Mouse (Mus musculus) lung, postnatal 0 days (tissue): ENCODE measurements at regions not wholly inside any gene's neighbourhood (a gene's known extent, or its start where the extent isn't known, plus 50 kb on each side); places are given as distances from the start of the nearest gene placed in this dataset.

Experiments used
- ATAC-seq: fragments of 200-750 bp; cut with Nextera tagmentation; 2 replicates; pipeline ENCODE4 v1.8.0; 2017; ENCODE audit warnings: moderate library complexity
- DNase-seq: peaks from one replicate; pipeline ENCODE4 v3.0.0-alpha.2; 2016; ENCODE audit warnings: low spot score
- H3K27ac ChIP-seq: fragments of 300-500 bp; sonication (generic); 2 replicates; pipeline ENCODE4 v1.5.1; 2014; ENCODE audit warnings: antibody characterized with exemption, mild to moderate bottlenecking, low read length, mixed read lengths
- H3K27me3 ChIP-seq: fragments of 300-500 bp; sonication (generic); replicated peaks from 2 replicates; pipeline ENCODE4 v1.6.1; 2014; ENCODE audit warnings: low read length, mixed read lengths; ENCODE audit not compliant: insufficient read depth
- H3K36me3 ChIP-seq: fragments of 300-500 bp; sonication (generic); 2 replicates; pipeline ENCODE4 v1.6.1; 2014; ENCODE audit warnings: low read length, mixed read lengths; ENCODE audit not compliant: insufficient read depth
- H3K4me1 ChIP-seq: fragments of 300-500 bp; sonication (generic); 2 replicates; pipeline ENCODE4 v1.6.1; 2014; ENCODE audit warnings: antibody characterized with exemption, low read depth, low read length, mixed read lengths; ENCODE audit not compliant: insufficient read depth
- H3K4me2 ChIP-seq: fragments of 300-500 bp; sonication (generic); replicated peaks from 2 replicates; pipeline ENCODE4 v1.6.1; 2014; ENCODE audit warnings: low read depth, mild to moderate bottlenecking, low read length, moderate library complexity, mixed read lengths
- H3K4me3 ChIP-seq: fragments of 300-500 bp; sonication (generic); 2 replicates; pipeline ENCODE4 v1.5.1; 2014; ENCODE audit warnings: low read depth, low read length
- H3K9ac ChIP-seq: fragments of 300-500 bp; sonication (generic); replicated peaks from 2 replicates; pipeline ENCODE4 v1.6.1; 2014; ENCODE audit warnings: low read depth, mild to moderate bottlenecking
- H3K9me3 ChIP-seq: fragments of 300-500 bp; sonication (generic); 2 replicates; pipeline ENCODE4 v1.6.1; 2016; ENCODE audit warnings: low read length, mixed read lengths
- CTCF ChIP-seq: IDR thresholded peaks from 2 replicates; pipeline ENCODE4 v1.5.1; 2016; ENCODE audit warnings: antibody characterized with exemption, mild to moderate bottlenecking
- EP300 ChIP-seq: IDR thresholded peaks from 2 replicates; pipeline ENCODE4 v1.6.1; 2016; ENCODE audit warnings: antibody characterized with exemption, mild to moderate bottlenecking, control low read depth
- WGBS: fragments of 180-500 bp; shearing (Covaris S2); extraction: QIAGEN DNeasy Blood & Tissue Kit; methylation state at CpG from one replicate; pipeline ENCODE4 v1.1.7; 2014; 5-methylcytosine and 5-hydroxymethylcytosine counted together

- H3K9ac ChIP-seq: no peak overlapping the region
- peak; percentile 70 for DNase-seq
- 51% methylated on average over 8 of the region's 8 CpGs for WGBS
- no peaks in the 10 kb centered on the region for H3K9me3 ChIP-seq
- no peak overlapping the region for H3K27ac ChIP-seq
- no peaks in the 10 kb centered on the region for H3K27me3 ChIP-seq
- no peak overlapping the region for H3K4me2 ChIP-seq
- TF ChIP-seq CTCF (no peak), EP300 (no peak)
- H3K4me1 ChIP-seq: no peaks in the 10 kb centered on the region
- ATAC-seq: peak; percentile 62
- no peaks in the 10 kb centered on the region for H3K36me3 ChIP-seq
- H3K4me3 ChIP-seq: no peak overlapping the region
Measured at GRCm38 (mm10) chr15:93758204-93758836, 162.6 kb upstream of the Prickle1 start.

GRCm38 (mm10) chr15:93755989-93756388 is 160.3 kb upstream of the Prickle1 start:
- DNase-seq (no peak), ATAC-seq (no peak)
- 69% methylated on average over 5 of the region's 5 CpGs for WGBS
- no peaks in the 10 kb centered on the region for H3K27me3 ChIP-seq
- H3K27ac ChIP-seq: no peak overlapping the region
- H3K4me1 ChIP-seq: no peaks in the 10 kb centered on the region
- H3K36me3 ChIP-seq: no peaks in the 10 kb centered on the region
- H3K4me2 ChIP-seq: no peak overlapping the region
- H3K4me3 ChIP-seq: no peak overlapping the region
- TF ChIP-seq CTCF: no peak
- TF ChIP-seq EP300: no peak
- no peaks in the 10 kb centered on the region for H3K9me3 ChIP-seq
- no peak overlapping the region for H3K9ac ChIP-seq

DNA sequence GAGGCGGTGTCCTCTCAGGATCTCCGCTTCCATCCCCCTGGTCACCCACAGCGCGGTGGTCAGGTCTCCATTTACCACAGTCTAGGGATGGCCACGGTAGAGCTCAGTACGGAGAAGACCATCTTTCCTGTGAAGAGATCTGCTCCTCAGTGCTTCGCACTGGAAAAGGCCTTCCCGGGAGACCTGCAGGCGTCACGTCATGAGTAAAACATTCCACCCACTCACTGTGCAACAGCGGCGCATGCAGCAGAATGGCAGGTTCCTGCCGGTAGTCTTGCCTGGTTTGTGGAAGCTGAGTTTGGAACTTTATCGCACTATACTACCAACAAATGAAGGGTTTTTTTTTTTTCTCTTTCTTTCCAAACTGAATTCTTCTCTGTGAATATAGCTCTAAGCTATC is 156.1 kb upstream of the Prickle1 start:
- TF ChIP-seq CTCF: no peak
- no peak for TF ChIP-seq EP300
- Histone ChIP-seq H3K4me2 (no peak overlapping the region), H3K4me3 (no peak overlapping the region), H3K27ac (no peak overlapping the region), H3K9ac (no peak overlapping the region), H3K36me3 (no peaks in the 10 kb centered on the region), H3K27me3 (no peaks in the 10 kb centered on the region), H3K9me3 (no peaks in the 10 kb centered on the region), H3K4me1 (no peaks in the 10 kb centered on the region)
- 66% methylated on average over 14 of the region's 14 CpGs for WGBS
- no peak for DNase-seq
- ATAC-seq: no peak

GRCm38 (mm10) chr15:93750953-93751352 is 155.3 kb upstream of the Prickle1 start:
- 20% methylated on average over 8 of the region's 8 CpGs for WGBS
- ATAC-seq (peak; percentile 57; the same call in 1 of the 2 replicates), DNase-seq (peak; percentile 67)
- no peaks in the 10 kb centered on the region for H3K4me1 ChIP-seq
- no peak overlapping the region for H3K9ac ChIP-seq
- H3K4me2 ChIP-seq: no peak overlapping the region
- H3K27me3 ChIP-seq: no peaks in the 10 kb centered on the region
- no peaks in the 10 kb centered on the region for H3K9me3 ChIP-seq
- H3K27ac ChIP-seq: no peak overlapping the region
- H3K36me3 ChIP-seq: no peaks in the 10 kb centered on the region
- TF ChIP-seq EP300: 0 out of 2 replicates have a peak, but pooled peaks have one; percentile 26
- TF ChIP-seq CTCF: peak; percentile 62
- no peak overlapping the region for H3K4me3 ChIP-seq

DNA sequence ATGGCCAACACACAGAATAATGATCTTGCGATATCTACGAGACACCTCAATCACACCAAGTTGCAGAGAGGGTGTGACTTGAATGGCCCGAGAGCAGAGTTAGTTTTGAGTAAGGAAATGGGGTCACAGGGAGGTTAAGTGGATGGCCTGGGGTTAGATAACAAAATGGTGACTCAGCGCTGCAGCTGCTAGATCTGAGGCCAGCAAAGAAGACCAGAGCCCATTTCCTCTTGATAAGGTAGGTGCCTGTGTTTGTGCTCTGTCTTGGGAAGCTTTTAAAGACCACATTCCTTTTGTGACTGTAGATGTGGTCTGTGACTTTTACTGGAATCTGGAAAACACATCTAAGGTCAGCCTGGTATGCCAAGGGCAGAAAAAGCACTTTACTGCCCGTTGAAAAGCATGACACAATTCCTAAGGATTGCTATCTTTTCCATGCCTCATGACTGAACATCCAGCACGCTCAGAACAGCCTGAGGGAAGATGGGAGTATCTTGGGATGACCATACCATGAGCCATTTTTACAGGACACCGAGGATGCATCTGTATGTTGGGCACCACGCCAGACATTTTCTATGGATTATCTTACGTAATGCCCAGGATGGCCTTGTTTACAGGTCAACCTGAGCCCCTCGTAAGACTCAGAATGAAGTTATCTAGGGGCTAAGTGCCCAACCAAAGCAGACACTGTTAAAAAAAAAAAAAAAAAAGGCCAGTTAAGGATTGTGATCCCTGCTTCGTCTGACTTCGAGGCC is 148.7 kb upstream of the Prickle1 start:
- WGBS: 26% methylated on average over 12 of the region's 12 CpGs
- H3K9ac ChIP-seq: no peak overlapping the region
- no peaks in the 10 kb centered on the region for H3K36me3 ChIP-seq
- no peak overlapping the region for H3K4me2 ChIP-seq
- TF ChIP-seq EP300 (no peak), CTCF (no peak)
- H3K27me3 ChIP-seq: no peaks in the 10 kb centered on the region
- H3K4me1 ChIP-seq: no peaks in the 10 kb centered on the region
- H3K9me3 ChIP-seq: no peaks in the 10 kb centered on the region
- no peak overlapping the region for H3K27ac ChIP-seq
- ATAC-seq (peak; percentile 58), DNase-seq (peak; percentile 44)
- no peak overlapping the region for H3K4me3 ChIP-seq

DNA sequence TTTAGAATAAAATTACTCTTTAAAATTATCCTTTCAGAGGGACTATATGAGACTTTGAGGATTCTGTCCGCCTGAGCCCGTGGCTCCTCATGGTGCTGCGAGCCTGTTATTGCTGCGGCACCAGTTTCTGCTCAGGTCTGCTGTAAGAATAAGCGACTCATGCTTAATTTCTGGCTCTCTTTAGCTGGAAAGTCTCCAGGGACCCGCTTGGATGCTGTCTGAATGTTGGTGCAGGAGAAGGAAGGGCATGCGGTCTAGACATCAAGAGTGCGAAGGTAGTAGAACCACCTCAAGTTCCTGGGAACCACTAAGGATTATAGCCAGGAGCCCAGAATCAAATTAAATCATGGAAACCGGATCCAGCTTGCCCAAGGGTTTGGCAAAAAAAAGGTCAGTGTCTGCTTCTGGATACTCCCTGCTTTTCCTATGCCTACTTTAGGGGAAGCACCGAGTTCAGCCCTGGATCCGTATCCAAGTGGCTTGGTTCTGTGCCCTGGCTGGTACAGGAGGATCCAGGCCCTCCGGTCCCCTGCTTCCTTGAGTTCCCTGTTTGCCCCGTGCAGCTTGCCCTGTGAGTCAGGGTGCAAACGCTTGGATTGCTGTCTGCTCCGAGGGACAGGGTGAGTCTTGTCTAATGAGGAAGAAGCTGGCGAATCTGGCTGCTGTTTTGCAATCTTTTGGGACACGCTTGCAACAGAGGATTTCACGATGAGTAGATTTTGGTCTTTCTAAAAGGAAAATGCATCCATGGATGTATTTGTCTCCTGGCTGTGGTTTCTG is 138.2 kb upstream of the Prickle1 start:
- no peaks in the 10 kb centered on the region for H3K27me3 ChIP-seq
- peak; percentile 74 for ATAC-seq
- no peaks in the 10 kb centered on the region for H3K4me1 ChIP-seq
- TF ChIP-seq EP300: peak; percentile 35; the same call in 1 of the 2 replicates
- no peak for TF ChIP-seq CTCF
- H3K4me2 ChIP-seq: no peak overlapping the region
- H3K4me3 ChIP-seq: no peak overlapping the region
- 74% methylated on average over 18 of the region's 18 CpGs for WGBS
- H3K9me3 ChIP-seq: no peaks in the 10 kb centered on the region
- no peak overlapping the region for H3K9ac ChIP-seq
- H3K36me3 ChIP-seq: no peaks in the 10 kb centered on the region
- DNase-seq: peak; percentile 83
- no peak overlapping the region for H3K27ac ChIP-seq
